Mouse (Mus musculus) testis, adult 2 months (tissue): ENCODE measurements around the gene Pqbp1.

Experiments used
- CTCF ChIP-seq: fragments of 200-500 bp; IDR thresholded peaks from 2 replicates; pipeline ENCODE4 v1.5.1; 2012; ENCODE audit warnings: low read depth, mild to moderate bottlenecking, inconsistent platforms, low read length, moderate library complexity; ENCODE audit not compliant: control insufficient read depth, insufficient read depth, insufficient replicate concordance
- POLR2A ChIP-seq: fragments of 200-500 bp; IDR thresholded peaks from 2 replicates; pipeline ENCODE4 v1.6.1; 2012; ENCODE audit warnings: low read depth, mild to moderate bottlenecking, inconsistent platforms, low read length, moderate library complexity; ENCODE audit not compliant: control insufficient read depth

- TF ChIP-seq CTCF, result no peak
- no peak for TF ChIP-seq POLR2A
Measured at GRCm38 (mm10) chrX:7926266-7926665, 27.2 kb upstream of the Pqbp1 start.
